Mouse (Mus musculus) heart, embryonic 14.5 days (tissue): ENCODE results near the gene Adam15. TPM values are rescaled to one million over a fixed set of nuclear protein-coding genes. Genes with fewer than 3 reads are reported as not detected.

Experiments
- ATAC-seq: fragments of 200-750 bp; cut with Nextera tagmentation; 2 replicates; pipeline ENCODE4 v1.8.0; 2017; ENCODE audit warnings: low read depth, moderate TSS enrichment; ENCODE audit not compliant: insufficient number of reproducible peaks, insufficient read depth, low FRiP score
- H3K27ac ChIP-seq, 2 experiments: fragments of 200-500 bp in 1 of 2; fragments of 300-500 bp in 1 of 2; sonication (generic) in 1 of 2; replicated peaks in 1 of 2; 2 replicates each; pipeline ENCODE4 v1.5.1; 2012 to 2014; ENCODE audit warnings: low read depth in 2 of 2, low read length in 2 of 2, control low read depth in 1 of 2, mild to moderate bottlenecking in 1 of 2, mixed read lengths in 1 of 2; ENCODE audit not compliant: control insufficient read depth in 1 of 2, insufficient read depth in 1 of 2
- H3K27me3 ChIP-seq: fragments of 300-500 bp; sonication (generic); 2 replicates; pipeline ENCODE4 v1.6.1; 2014; ENCODE audit warnings: mild to moderate bottlenecking, low read length, control low read depth; ENCODE audit not compliant: control insufficient read depth, insufficient read depth
- H3K36me3 ChIP-seq: fragments of 300-500 bp; sonication (generic); 2 replicates; pipeline ENCODE4 v1.6.1; 2014; ENCODE audit warnings: mild to moderate bottlenecking, control low read depth, low read length, mixed read lengths; ENCODE audit not compliant: control insufficient read depth, insufficient read depth
- H3K4me1 ChIP-seq, 2 experiments: fragments of 200-500 bp in 1 of 2; fragments of 300-500 bp in 1 of 2; sonication (generic) in 1 of 2; 2 replicates each; pipeline ENCODE4 v1.6.1; 2012 to 2014; ENCODE audit warnings: low read length in 2 of 2, control low read depth in 1 of 2, mixed read lengths in 1 of 2; ENCODE audit not compliant: control insufficient read depth in 2 of 2, insufficient read depth in 2 of 2
- H3K4me2 ChIP-seq: fragments of 300-500 bp; sonication (generic); 2 replicates; pipeline ENCODE4 v1.6.1; 2014; ENCODE audit warnings: mild to moderate bottlenecking, low read length
- H3K4me3 ChIP-seq, 2 experiments: fragments of 200-500 bp in 1 of 2; fragments of 300-500 bp in 1 of 2; sonication (generic) in 1 of 2; 2 replicates each; pipeline ENCODE4 v1.5.1; 2012 to 2014; ENCODE audit warnings: low read length in 2 of 2, mild to moderate bottlenecking in 2 of 2, control low read depth in 1 of 2, low read depth in 1 of 2, moderate library complexity in 1 of 2; ENCODE audit not compliant: control insufficient read depth in 1 of 2, insufficient read depth in 1 of 2
- H3K9ac ChIP-seq: fragments of 300-500 bp; sonication (generic); 2 replicates; pipeline ENCODE4 v1.6.1; 2014; ENCODE audit warnings: mild to moderate bottlenecking, low read length
- H3K9me3 ChIP-seq: fragments of 300-500 bp; sonication (generic); 2 replicates; pipeline ENCODE4 v1.6.1; 2016; ENCODE audit warnings: low read length, control low read depth; ENCODE audit not compliant: control insufficient read depth
- WGBS: fragments of 180-500 bp; shearing (Covaris S2); extraction: QIAGEN DNeasy Blood & Tissue Kit; methylation state at CpG from one replicate; pipeline ENCODE4 v1.1.7; 2014; 5-methylcytosine and 5-hydroxymethylcytosine counted together
- polyA plus RNA-seq: library from polyadenylated mRNA; unstranded; fragments of >200 nt; fragmentation: Nextera tagmentation; extraction: Ambion mirVana; gene quantifications from 2 replicates; pipeline ENCODE4 v1.2.1, GENCODE M21; 2014

Adam15 gene
- polyA plus RNA-seq, 1 experiment from 2014 or later: 31.0 TPM

GRCm38 (mm10) chr3:89319591-89320350 lies 30.0 kb downstream of the Adam15 start:
- H3K4me3 ChIP-seq: peak overlapping the region; percentile 30 to 56
- H3K36me3 ChIP-seq: no peaks in the 10 kb centered on the region
- ATAC-seq: no peak
- WGBS: 3% methylated on average over 58 of the region's 58 CpGs
- peaks cover 35 to 59% of the 10 kb centered on the region in 2 experiments for H3K4me1 ChIP-seq
- peak overlapping the region; percentile 99 for H3K4me2 ChIP-seq
- H3K9ac ChIP-seq: peak overlapping the region; percentile 22
- no peak overlapping the region for H3K27ac ChIP-seq
- H3K27me3 ChIP-seq: peaks cover 62% of the 10 kb centered on the region
- H3K9me3 ChIP-seq: no peaks in the 10 kb centered on the region

DNA sequence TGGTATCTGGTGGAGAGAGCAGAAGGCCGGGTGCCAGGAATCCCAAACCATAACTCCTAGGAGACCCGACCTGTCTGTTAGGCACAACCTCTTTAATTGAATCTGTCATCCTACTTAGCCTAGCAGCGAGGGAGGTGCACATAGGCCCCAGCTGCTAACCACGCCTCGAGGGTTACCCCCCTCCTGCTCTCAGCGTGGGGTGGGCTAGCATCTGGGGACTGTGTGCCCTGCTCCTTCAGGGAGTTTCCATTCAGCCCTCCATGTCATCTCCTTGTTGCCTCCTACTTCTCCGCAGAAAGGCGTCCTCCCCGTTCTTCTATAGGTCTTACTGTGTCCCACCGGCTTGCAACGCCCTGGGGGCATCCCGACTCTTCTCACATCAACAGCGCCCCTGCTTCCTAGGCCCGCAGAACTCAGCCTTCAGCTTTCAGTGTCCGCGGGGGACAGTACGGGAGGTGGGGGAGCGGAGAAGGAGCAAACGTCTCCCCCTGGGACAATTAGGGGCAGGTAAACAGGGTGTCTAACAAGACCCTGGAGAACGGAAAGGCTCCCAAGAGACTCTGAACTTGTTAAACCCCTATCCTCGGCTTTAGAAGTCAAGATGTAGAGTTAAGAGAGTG lies 30.7 kb downstream of the Adam15 start:
- Histone ChIP-seq H3K27ac (no peak overlapping the region), H3K9me3 (no peaks in the 10 kb centered on the region), H3K9ac (peak overlapping the region; percentile 22; the same call in 1 of the 2 replicates), H3K27me3 (peaks cover 62% of the 10 kb centered on the region), H3K4me3 (peak overlapping the region; percentile 30 to 56; a peak in 2 of 4 replicates), H3K4me2 (peak overlapping the region; percentile 99), H3K36me3 (no peaks in the 10 kb centered on the region), H3K4me1 (peaks cover 41 to 64% of the 10 kb centered on the region in 2 experiments)
- WGBS: 11% methylated on average over 21 of the region's 21 CpGs
- no peak for ATAC-seq

DNA sequence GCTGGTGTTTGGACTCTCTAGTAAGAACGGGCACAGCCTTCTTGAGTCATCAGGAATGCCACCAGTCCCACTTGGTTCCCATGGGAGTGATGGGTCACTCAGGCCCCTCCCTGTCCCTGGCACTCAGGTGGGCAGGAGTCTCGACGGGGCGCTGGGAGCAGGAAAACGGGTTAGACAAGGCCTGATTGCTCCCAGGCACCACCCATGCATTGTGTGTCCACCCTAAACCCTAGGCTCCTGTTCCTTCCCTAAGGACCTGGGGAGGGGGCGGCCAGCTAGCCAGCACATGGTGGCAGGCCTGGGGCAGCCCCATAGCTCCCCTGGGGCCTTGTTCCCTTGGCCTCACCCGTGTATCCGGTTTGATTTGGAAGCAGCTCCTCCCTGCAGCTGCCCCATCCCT lies 31.5 kb downstream of the Adam15 start:
- 71% methylated on average over 8 of the region's 8 CpGs for WGBS
- Histone ChIP-seq H3K27ac (no peak overlapping the region), H3K9me3 (no peaks in the 10 kb centered on the region), H3K4me3 (no peak overlapping the region), H3K4me2 (no peak overlapping the region), H3K9ac (no peak overlapping the region), H3K4me1 (peaks cover 41 to 65% of the 10 kb centered on the region in 2 experiments), H3K36me3 (no peaks in the 10 kb centered on the region), H3K27me3 (peaks cover 62% of the 10 kb centered on the region)
- no peak for ATAC-seq

GRCm38 (mm10) chr3:89317246-89317645 lies 32.5 kb downstream of the Adam15 start:
- Histone ChIP-seq H3K4me1 (peaks cover 41 to 59% of the 10 kb centered on the region in 2 experiments), H3K4me3 (no peak overlapping the region), H3K27ac (no peak overlapping the region), H3K27me3 (peaks cover 52% of the 10 kb centered on the region), H3K4me2 (no peak overlapping the region), H3K9ac (no peak overlapping the region; the same call in 1 of the 2 replicates), H3K9me3 (no peaks in the 10 kb centered on the region), H3K36me3 (no peaks in the 10 kb centered on the region)
- WGBS: 52% methylated on average over 6 of the region's 6 CpGs
- no peak for ATAC-seq

DNA sequence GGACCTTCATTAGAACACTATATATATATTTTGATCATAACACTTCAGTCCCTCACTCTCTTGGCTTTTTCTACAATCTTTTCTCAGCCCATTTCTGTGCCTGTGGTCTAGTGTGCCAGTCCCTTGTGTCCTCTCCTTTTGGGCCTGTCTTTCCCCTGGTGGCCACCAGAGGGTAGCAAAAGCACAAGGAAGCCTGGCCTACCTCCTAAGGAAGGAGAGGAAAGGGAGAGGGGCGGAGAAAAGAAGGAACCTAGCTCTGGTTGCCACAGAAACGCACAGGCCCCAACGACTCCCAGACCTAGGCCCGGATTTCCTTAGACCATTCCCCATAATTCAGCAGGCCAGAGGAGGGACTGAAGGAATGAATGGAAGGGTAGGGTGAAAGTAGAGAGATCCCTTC lies 33.0 kb downstream of the Adam15 start:
- Histone ChIP-seq H3K4me3 (peak overlapping the region in 1 of 2 experiments; percentile 8; a peak in 1 of 4 replicates), H3K36me3 (no peaks in the 10 kb centered on the region), H3K27ac (no peak overlapping the region), H3K27me3 (peaks cover 48% of the 10 kb centered on the region), H3K9me3 (no peaks in the 10 kb centered on the region), H3K4me1 (peaks cover 39 to 55% of the 10 kb centered on the region in 2 experiments), H3K4me2 (peak overlapping the region; percentile 67; the same call in 1 of the 2 replicates), H3K9ac (no peak overlapping the region; the same call in 1 of the 2 replicates)
- 4% methylated on average over 4 of the region's 4 CpGs for WGBS
- no peak for ATAC-seq

DNA sequence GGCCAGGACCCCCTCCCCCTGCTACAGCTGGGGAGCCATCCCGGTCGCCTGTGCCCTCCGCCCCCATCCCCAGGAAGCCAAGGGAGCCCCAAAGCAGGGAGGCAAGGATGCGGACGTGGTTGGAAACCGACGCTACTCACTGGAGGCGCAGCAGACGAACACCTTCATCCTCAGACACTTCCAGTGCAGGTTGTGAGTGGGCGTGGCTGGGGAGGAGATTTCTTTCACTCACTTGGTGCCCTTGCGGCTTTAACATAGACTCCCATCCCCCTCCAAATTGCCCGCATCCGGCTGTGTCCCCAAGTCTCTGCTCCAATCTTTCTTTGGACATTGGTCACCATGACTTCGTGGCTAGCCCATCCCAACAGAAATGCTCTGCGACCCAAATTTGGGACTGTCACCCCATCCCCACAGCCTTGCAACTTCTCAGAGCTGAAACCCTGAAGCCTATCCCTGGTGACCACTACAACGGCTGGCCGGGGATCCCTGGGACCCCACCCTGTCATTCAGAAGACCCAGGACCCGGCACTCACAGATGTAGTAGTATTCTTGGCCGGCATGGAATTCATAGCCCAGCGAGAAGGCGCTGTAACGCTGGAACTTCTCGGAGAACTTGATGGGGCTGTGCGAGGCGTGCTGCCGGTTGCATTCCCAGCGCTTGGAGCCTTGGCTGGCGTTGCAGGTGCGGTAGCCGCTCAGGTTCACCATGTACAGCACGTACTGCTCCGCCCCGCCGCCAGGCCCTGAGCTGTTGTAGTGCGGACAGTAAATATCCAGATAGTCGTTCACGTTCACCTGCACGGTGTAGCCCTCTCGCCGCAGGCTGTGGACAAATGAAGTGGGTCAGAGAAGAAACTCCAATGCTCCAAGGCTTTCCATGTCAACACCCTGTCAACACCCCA lies 33.6 kb downstream of the Adam15 start:
- H3K27me3 ChIP-seq: peaks cover 42% of the 10 kb centered on the region
- H3K27ac ChIP-seq: no peak overlapping the region
- H3K36me3 ChIP-seq: no peaks in the 10 kb centered on the region
- H3K4me3 ChIP-seq: peak overlapping the region in 1 of 2 experiments; percentile 37; a peak in 2 of 4 replicates
- peak overlapping the region; percentile 67 for H3K4me2 ChIP-seq
- no peaks in the 10 kb centered on the region for H3K9me3 ChIP-seq
- 20% methylated on average over 38 of the region's 40 CpGs for WGBS
- peaks cover 37 to 48% of the 10 kb centered on the region in 2 experiments for H3K4me1 ChIP-seq
- no peak overlapping the region for H3K9ac ChIP-seq
- no peak for ATAC-seq
